Mouse (Mus musculus): ENCODE results near the gene Krtap17-1.

The Krtap17-1 gene

DNA sequence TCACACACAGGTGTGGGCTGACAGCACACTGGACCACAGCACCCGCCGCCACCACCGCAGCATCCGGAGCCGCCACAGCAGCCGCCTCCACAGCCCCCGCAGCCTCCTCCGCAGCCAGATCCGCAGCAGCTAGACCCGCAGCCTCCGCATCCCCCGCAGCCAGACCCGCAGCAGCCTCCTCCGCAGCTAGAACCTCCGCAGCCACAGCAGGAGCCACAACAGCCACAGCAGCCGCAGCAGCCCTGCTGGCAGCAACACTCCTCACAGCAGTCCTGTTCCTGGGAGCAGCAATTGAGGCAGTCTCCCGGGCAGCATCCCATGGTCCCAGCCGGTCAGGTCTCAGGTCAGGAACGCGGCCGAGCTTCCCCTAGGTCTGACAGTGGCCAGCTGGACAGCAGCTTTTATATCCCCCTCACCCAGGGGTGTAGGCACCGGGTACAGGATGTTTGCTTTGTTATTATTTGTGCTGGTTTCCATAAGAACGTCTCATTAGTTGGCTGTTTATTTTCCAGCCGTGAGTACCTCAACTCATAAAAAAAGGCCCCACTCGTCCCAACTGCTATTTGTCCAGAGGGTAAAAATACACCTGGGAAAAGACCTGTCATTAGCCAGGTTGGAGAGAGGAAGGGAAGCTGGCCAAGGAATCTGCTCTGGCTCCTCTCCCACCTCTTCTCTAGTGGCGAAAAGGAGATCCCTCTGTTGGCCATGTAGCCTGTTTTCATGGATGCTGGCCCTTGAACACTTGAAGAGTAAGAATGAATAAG is at the start of gene Krtap17-1:
Gene Krtap17-1 (minus strand): TSS at position 375 of the 764 bp plus-strand sequence.
- no peak for DNase-seq (ENCODE audit: low spot score)

DNA sequence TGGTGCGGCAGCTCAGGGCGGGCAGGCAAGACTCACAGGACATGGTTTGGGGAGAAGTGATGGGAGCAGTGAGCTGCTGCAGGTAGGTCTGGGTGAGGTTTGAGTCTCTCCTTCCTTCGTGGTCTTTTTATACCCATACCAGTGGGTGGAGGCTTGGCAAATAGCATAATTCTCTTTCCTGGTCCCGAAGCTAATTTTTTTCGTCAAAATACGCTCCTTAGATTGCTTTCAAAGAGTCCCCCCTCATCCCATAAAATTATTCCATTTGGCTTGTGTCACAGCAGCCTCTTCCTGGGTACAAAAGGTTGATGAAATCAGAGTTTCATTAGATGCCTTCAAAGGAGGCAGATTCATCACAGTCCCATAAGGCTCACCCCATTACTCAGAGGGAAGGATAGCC is 47.7 kb upstream of the Krtap17-1 start, which contains the start of gene Krt34:
Gene Krt34 (minus strand): TSS at position 101 of the 400 bp plus-strand sequence.
- no peak for DNase-seq (ENCODE audit: low spot score)

DNA sequence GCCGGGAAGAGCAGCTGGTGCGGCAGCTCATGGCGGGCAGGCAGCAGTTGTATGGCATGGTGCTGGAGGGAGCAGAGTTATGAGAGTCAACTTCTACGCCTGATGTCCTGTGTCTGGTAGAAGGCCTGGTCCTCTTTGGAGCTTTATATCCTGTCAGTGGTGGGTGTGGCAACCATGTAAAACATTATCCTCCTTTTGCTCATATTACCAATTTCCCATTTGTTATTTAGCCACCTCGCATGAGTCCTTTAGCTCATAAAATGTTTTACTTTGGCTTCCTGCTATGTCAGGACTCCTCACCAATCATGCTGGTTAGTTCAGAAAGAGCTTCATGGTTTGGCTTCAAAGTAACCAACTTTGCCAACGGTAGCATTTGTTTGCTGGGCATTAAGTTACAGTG is 36.0 kb upstream of the Krtap17-1 start, which contains the start of gene Krt33b:
Gene Krt33b (minus strand): TSS at position 101 of the 400 bp plus-strand sequence.
- no peak for DNase-seq (ENCODE audit: low spot score)

DNA sequence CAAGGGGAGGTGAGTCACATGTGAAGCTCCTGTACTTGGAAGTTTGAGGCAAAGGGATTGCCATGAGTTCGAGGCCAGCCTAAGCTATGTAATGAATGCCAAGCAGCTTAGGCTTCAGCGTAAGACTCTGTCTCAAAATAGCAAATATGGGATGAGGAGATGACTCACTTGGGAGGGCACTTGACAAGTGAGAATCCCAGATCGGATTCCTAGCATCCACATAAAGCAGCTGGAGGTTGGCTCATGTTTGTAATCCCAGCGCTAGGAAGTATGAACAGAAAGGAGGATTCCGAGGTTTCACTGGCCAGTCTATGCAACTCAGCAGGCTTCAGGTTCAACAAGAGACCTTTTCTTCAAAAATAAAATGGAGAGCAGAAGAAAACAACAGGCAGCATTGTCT is 27.6 kb upstream of the Krtap17-1 start:
- no peak for DNase-seq (ENCODE audit: low spot score)

DNA sequence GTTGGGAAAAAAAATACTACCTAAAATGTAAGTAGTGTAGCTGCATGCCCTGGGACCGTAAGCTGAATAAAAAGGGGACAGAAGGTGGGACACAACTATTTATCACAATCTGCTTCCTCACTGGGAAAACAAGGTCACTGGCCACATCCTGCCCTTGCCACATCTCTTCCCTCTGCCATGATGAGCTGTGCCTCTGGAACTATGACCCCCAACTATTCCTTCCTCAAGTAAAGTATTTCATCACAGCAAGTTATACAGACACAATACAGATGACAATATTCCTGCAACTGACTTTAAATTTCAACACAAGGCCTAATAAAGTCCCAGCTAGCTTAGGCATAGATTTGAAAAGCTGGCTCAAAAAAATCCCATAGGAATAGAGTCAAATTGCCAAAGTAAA is 25.7 kb upstream of the Krtap17-1 start:
- DNase-seq (ENCODE audit: low spot score), result no peak

DNA sequence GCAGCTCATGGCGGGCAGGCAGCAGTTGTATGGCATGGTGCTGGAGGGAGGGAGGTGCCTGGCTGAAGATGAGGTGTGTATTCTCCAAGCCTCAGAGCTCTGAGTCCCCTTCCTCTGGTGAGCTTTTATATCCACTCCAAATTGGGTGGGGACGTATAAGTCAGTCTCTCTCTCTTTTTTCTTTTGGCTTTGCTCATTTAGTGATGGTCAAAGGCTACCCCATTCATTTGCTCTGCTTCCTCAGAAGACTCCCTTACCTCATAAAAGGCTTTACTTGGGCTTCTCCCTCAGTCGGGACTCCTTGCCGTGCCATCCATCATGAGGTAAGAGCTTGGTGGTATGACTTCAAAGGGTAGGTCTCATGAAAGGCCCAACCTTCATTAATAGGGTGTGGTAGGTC is 22.3 kb upstream of the Krtap17-1 start, which contains the start of gene Krt33a:
Gene Krt33a (minus strand): TSS at position 101 of the 400 bp plus-strand sequence.
- DNase-seq (ENCODE audit: low spot score), result no peak

DNA sequence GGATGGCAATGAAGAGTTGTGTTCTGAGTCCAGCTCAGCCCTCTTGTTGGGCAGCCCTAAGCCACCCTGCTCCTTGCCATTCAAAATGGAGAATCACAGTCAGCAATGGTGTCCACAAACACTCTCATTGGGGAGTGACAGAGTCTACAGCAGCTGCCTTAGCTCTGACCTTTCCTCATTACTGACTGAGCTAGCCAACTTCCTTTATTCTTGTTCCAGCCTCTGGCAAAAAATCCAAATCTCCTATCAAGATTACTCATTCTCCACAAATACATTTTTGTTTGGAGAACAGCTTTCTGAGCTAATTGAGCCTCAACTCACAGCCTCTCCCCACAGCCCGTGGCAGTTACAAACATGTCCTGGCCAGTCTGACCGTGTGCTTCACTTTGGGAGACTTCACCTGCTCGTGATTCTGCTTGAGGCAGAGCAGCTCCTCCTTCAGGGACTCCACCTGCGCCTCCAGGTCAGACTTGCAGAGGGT is 19.9 kb upstream of the Krtap17-1 start:
- no peak for DNase-seq (ENCODE audit: low spot score)

DNA sequence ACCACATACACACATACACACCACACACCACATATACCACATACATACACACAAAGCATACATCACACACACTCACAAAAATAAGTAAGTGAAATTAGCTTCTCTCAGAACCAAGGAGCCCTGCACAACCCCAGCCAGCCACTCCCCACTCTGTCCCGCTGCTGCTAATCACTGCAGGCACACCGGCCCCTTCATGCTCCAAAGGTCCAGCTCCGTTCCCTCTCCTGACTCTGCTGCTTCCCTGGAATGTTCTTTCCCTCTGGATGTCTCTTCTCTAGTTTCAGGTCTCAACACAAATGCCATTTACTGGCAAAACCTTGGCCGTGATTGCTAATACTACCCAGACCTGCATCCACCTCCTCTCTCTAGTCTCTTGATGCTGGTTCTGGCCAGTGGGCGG is 16.9 kb upstream of the Krtap17-1 start:
- no peak for DNase-seq (ENCODE audit: low spot score)

DNA sequence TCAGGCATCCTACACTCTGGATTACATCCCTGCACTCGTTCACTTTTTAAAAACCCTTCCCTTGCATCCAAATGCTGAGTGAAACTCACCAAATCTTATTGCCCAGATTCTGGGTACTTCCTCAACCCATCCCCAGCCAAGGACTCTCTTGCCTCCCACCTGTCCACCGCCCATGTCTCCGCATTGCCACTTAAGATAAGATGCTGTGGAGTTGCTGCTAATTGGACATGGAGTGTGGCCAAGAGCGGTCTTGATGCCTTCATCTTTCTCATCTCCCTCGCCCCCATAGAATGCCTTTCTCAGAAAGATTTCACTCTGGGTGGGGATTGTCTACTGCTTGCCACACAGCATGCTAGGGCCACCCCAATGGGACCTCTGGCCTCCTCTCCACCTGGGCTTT is 14.5 kb upstream of the Krtap17-1 start:
- no peak for DNase-seq (ENCODE audit: low spot score)

DNA sequence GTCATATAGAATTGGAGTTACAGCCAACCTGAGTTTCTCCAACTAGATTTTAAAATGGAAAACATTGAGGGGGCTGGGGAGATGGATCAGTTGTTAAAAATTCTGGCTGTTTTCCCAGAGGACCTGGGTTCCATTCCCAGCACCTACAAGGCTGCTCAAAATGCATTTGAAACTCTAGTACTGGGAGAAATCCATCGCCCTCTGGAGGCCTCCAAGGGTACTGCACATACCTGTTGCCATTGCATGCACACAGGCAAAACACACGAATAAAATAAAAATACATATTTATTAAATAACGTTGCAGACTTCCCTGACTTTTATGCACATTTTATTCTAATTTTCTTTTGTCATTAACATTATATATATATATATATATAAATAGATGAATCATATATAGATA is 12.8 kb upstream of the Krtap17-1 start:
- no peak for DNase-seq (ENCODE audit: low spot score)

DNA sequence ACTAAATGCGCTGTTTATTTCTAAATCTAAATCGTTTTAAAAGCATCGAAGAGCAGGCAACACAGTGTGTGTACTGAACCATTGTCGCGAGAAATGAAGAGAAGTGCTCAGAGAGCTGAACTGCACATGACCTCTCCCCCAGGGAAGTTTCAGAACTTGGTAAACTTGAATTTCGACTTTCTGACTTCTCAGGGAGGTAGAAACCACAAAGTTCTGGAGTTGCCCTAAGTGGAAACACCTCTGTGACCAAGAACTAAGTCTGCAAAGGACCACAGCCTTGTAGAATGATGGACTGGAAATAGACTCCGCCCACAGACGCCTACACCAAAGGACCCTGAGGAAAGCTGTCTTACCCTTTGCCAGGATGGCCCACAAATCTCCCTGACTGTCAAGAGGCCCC is 12.1 kb upstream of the Krtap17-1 start:
- DNase-seq (ENCODE audit: low spot score), result no peak

DNA sequence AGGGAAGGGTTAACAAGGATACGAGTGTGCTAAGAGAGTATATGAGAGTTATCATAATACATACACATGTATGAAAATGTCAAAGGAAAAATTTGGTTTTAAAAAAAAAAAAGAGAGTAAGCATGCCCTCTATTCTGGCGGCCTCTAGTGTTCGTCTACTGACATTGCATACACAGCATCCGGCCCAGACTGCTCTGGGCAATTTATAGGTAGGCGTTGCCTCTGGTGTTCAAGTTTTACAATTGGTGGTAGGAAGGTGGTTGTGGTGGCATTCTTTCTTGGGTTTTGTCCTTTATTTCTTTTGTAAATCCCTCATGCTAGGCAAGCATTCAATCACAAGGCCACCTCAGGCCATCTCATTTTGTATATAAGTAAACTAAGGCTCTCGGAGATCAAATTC is 11.1 kb upstream of the Krtap17-1 start:
- DNase-seq (ENCODE audit: low spot score), result peak; percentile 69

DNA sequence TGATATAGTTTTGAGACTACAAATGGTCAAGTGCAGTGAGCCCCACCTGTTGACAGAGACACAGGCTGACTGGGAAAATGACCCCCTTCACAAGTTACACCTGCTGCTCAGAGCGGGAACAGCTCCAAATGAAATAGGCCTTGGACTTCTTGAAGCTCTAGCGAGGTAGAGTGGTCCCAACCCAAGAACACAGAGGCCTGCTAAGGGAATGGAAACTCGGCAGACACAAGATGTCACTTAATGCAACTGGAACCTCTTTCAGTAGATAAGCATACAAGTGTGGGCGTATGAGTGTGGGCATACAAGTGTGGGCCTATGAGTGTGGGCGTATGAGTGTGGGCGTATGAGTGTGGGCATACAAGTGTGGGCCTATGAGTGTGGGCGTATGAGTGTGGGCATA is 5.3 kb upstream of the Krtap17-1 start:
- DNase-seq (ENCODE audit: low spot score), result no peak

DNA sequence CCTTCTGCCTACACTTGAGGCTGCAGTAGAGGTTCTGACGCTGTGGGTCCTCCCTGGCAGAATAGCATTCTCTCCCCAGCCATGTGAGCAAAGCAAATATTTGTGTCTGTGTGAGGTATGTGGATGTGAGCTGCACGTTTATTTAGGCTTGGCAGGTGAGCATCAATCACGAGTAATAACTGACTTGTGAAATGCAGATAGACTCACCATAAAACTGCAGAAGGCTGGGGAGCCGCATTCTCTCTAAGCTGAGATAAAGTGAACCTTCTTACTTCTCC is 529 bp upstream of the Krtap17-1 start:
- DNase-seq (ENCODE audit: low spot score), result no peak

DNA sequence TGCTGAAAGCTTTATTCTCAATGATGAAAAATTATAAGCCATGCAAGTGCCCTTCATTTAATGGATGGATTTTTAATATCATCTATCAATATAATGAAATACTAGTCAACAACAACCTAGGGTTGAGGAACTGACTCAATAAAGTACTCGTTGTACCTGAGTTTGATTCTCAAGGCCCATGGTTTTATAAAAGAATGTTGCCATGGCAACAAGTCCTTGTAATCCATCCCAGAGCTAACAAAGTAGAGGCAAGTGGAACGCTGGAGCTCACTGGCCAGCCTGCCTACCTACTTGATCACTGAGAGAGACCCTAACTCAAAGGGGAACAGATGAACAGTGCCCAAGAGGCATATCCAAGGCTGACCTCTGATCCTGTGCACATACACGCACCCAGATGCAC is 3.2 kb downstream of the Krtap17-1 start:
- DNase-seq (ENCODE audit: low spot score), result no peak

DNA sequence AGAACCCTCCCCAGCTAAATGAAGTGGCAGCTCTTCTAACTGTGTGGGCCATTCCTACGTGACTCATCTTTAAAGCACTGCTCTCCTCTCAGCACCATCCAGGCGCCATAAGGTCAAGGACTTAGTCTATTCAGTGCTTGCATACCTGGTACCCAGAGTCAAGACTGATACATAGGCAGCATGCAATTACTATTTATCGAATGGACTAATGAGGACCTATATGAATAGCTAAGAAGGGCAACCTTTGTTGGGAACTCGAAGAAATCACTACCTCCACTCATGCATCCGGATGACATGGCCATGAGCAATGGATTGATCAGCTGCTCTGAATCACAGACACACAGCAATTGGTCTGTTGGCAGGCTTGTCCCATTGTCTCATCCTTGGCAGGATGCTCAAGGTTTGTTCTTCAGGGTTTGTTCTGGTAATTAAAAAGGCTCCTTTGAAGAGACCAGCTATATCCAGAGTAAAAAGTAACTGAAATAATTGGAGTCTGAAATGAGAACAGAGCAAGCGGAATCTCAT is 3.9 kb downstream of the Krtap17-1 start:
- no peak for DNase-seq (ENCODE audit: low spot score)

DNA sequence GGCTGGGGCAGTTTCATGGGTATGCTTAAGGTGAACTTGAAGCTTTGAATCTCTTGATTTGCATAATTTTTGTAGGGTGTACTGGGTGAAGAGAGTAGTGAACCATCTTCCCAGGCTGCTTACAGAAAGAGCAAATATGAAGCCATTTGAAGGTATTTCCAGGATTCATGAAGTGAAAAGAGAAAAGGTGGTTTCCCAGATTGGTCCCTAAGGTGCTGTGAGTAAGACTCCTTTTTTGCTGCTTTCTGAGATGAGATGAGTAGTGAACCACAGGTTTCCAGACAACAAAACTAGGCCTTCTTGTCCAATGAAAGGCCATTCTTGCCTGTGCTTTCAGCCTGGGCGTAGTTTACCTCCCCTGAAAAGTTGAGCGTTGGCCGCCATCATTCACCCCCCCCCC is 5.3 kb downstream of the Krtap17-1 start:
- no peak for DNase-seq (ENCODE audit: low spot score)

DNA sequence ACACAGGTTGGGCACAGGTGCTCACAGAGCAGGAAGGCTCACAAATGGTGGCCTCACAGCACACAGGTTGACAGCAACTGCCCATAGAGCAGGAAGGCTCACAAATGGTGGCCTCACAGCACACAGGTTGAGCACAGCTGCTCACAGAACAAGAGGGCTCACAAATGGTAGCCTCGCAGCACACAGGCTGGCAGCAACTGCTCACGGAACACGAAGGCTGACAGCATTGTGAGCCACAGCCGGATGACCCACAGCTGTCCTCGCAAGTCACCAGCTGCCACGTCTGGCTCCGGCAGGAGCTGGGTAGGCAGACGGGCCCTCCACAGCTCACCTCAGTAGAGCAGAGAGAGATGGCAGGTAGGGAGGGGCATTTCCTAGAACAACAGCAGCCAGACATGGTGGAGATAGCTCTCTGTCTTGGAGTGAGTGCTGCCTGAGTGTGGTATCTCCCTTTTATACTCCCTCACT is 7.6 kb downstream of the Krtap17-1 start, which contains the start of gene Krtap16-1:
Gene Krtap16-1 (minus strand): TSS at position 418 of the 468 bp plus-strand sequence.
- DNase-seq (ENCODE audit: low spot score), result no peak

DNA sequence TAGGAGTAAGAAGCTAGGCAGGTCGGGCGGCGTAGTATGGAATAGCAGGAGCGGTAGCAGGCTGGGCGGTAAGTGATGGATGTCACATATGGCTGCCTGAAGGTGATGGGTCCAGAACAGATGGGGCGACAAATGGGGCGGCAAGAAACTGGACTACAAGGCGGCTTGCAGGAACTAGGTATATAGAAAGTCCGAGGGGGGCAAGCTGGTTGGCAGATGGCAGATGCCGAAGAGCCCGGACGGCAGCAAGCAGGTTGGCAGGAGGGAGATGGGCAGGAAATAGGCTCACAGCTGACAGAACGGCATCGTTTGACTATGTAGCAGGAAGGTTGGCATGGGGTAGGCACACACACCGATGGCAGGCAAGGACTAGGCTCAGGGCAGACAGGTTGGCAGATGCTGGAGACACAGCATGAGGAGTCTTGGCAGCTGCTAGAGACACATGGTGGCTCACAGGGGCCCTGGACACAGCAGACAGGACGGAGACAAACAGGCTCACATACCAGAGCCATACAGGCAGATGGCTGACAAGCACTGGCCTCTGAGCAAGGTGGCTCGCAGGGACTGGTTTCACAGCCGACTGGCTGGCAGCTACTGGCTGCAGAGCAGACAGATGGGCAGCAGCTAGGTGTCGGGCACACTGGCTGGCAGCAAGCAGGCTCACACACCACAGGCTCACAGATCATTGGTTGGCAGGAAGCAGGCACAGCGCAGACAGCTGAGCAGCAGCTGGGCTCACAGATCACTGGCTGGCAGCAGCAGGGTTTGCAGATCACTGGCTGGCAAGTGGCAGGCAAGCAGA is 8.3 kb downstream of the Krtap17-1 start:
- DNase-seq (ENCODE audit: low spot score), result peak; percentile 46

DNA sequence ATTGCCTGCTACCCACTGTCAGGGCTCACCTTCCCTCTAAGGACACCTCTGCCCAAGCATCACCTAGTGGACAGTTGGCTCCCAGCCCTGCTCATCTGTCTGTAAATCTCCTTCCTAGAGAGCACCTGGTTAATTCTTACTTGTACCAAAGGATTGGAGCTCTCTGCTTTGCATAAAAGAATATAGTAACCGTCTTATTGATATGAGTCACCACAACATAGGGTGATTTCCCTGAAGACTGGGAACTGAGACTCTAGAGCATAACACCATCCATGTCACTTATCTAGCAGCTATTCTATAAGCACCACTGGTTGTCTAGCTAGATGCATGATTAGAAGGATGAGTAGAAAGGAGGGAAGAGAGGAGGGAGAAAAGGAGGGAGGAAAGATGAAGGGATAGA is 10.4 kb downstream of the Krtap17-1 start:
- DNase-seq (ENCODE audit: low spot score), result no peak

DNA sequence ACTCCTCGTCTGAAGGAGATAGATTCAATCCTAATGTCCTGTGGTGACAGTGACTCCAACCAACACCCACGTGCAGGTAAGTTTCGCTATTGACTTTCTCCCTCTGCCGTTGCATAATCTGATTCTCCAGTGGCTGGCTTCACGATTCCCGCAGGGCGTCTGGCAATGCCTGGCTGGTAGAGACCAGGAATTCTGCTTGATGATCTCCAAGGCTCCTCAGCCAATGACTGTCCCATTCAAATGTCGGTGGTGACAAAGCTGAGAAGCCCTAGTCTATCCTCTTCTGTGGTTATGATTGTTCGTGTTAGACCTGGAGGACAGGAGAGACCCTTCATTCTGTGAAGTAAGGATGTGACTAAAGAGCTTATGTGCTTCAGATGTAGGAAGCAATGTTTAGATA is 11.1 kb downstream of the Krtap17-1 start:
- no peak for DNase-seq (ENCODE audit: low spot score)

DNA sequence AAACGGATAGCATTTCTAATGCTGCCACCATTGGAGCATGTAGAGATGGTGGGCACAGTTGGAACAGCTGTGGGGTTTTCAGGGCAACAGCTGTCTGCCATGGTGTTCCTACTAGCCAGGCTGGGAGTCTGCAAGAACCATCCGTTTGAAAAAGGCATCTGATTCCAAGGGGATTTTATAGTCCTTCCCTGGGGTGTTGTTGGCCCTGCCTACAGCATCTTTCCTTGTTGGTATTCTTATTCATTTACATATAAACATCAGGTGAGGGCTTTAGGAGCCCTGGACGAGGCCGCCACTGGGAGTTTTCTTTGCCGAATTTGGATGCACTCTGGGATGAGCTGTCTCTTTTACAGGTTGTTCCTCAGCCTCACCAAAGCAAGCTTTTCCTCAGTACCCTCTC is 14.8 kb downstream of the Krtap17-1 start, which contains the start of gene Krtap29-1:
Gene Krtap29-1 (minus strand): TSS at position 101 of the 400 bp plus-strand sequence.
- no peak for DNase-seq (ENCODE audit: low spot score)

DNA sequence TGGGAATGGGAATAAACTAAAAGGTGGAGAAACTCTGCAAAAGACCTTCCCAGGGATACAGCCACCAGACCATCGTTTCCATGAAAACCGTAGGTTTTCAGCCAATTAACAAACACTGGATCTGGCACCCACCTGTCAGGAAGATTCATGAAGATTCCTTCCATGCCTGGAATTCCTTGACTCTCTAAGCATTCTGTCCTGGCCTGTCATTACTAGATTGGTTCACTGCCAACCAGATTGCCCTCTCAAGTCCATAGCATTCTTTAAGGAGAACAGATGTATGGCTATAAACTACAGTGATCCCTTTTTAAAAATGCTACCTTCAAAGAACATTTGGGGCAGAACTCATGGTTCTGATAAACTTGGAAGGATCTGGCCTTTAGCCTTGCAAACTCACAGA is 27.8 kb downstream of the Krtap17-1 start:
- no peak for DNase-seq (ENCODE audit: low spot score)
